Mouse (Mus musculus) stomach, postnatal 0 days (tissue): ENCODE data around the gene Fam69a.

ENCODE experiments used
- CTCF ChIP-seq: IDR thresholded peaks from 2 replicates; pipeline ENCODE4 v1.5.1; 2016; ENCODE audit warnings: antibody characterized with exemption, low read depth, mild to moderate bottlenecking, moderate library complexity
- EP300 ChIP-seq: optimal IDR thresholded peaks from 2 replicates; pipeline ENCODE3; 2016; ENCODE audit warnings: antibody characterized with exemption

- TF ChIP-seq EP300, result no peak
- TF ChIP-seq CTCF, result no peak
These were observed 28.5 kb upstream of the Fam69a start for GRCm38 (mm10) chr5:108015422-108015821.
